Mouse (Mus musculus) MN1 (cell line): ENCODE measurements around the gene Dbnl.
A peak's percentile ranks its signal among the peaks of the same experiment; 100 is the strongest.
"Not testable (repeated sequence)": the region's sequence is repeated elsewhere in the genome, so short reads cannot be mapped to it uniquely, and the experiment has no call there.

Experiments used
- DNase-seq: peaks from one replicate; pipeline ENCODE4 v3.0.0-alpha.2; 2016; ENCODE audit warnings: low spot score

Gene Dbnl

DNA sequence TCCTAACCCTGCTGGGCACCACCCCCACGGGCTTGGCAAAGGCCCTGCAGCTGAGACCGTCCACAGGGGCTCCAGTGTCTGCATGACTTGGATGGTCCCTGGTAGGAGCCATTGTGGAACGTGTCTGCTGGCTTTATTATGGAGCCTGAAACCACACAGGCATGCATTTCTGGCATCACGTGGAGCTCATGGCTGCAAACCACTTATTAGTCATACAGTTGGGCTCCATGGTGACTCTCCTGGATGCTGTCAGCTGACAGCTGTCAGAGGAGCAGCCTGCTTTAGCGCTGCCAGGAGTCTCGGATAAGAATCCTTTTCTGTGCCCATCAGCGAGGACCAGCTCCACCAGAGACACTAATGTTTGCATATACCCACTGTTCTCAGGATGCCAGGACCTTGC, 7.4 kb downstream of the Dbnl start:
- DNase-seq: peak; percentile 95

DNA sequence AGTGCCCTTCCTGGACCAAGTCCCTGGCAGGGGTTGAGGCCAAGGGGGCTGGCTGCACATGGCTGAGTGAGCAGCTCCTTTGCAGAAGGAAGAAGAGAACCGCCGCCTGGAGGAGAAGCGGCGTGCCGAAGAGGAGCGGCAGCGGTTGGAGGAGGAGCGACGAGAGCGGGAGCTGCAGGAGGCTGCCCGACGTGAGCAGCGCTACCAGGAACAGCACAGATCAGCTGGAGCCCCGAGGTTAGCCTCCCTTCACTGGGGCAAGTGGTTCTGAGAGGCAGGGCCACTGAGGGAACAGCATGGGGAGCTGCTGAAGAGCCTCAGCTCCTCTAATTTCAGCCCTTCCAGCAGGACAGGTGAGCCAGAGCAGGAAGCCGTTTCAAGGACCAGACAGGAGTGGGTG, 8.7 kb downstream of the Dbnl start:
- no peak for DNase-seq

DNA sequence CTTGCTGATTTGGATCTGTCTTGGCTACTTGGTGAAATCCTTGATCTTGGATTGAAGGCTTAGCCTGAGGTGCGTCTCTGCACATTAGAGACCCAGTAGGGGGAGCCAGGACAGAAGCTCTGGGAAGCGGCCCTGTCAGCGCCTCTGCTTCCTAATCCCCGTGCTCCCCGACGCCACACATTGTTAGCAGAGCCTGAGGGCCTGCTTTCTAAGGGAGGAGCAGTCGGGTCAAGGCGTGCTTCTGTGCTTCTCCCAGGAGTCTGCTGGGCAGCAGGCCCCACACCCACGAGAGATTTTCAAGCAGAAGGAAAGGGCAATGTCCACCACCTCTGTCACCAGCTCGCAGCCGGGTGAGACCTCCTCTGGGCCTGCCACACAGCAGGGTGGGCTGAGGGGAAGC, 9.1 kb downstream of the Dbnl start:
- DNase-seq: no peak

DNA sequence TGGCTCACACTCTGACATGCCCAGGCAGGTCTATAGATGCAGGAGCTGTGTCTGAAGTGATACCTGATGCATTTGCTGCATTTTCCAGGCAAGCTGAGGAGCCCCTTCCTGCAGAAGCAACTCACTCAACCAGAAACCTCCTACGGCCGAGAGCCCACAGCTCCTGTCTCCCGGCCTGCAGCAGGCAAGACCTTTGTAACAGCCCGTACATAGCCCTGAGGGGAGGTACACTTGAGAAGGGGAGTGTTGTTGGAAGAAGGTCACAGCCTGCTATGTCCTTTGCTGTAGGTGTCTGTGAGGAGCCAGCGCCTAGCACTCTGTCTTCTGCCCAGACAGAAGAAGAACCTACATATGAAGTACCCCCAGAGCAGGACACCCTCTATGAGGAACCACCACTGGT, 9.6 kb downstream of the Dbnl start:
- no peak for DNase-seq

DNA sequence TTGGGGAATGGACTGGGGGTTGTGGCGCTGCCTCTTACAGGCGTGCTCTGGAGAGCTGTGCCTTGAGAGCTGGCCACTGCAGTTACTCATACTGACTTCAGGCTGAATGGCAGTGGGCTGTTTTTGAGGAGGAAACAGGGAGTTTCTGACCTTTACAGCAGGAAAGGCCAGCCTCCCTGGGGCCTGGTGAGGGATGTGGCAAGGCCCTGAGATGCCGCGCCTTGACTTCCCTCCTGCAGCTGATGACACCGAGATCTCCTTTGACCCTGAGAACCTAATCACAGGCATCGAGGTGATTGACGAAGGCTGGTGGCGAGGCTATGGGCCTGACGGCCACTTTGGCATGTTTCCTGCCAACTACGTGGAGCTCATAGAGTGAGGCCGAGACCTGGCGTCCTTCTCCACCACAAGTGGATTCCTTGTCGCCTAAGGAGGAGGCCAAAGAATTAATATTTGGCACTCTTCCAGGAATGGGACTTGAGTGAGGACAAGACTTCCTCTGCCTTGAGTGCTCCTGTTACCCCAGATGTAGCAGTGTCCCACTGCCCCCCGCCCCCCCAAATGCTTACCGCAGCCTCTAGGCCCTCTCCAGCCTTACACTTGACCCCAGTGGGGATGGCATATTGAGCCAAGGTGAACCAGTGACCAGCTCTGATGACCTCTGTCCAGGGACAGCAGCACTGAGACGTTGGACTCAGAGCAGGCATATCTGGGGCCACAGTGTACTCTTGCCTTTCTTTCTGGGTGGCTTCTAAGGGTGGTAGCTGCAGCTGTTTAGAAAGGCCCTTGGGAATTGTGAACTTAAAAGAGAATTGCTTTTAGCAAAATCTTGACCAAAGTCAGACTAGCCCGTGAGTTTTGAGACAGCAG, 11.6 kb downstream of the Dbnl start:
- no peak for DNase-seq

DNA sequence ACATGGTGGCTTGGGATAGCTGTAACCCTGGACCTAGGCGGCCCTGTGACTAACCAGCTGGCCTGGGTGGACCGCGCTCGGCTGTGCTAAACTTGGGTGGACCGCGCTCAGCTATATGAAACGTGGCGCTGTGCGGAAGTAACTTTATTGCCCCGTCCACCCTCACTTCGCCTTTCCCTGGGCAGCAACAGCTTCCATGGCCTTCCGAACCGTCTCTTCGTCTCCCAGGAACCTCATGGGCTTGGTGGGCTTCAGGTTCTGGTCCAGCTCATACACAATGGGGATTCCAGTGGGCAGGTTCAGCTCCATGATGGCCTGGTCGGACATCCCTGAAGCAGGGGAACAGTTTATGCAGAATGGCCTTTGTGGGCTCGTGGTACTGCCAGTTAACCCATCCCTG, 13.2 kb downstream of the Dbnl start:
- no peak for DNase-seq

DNA sequence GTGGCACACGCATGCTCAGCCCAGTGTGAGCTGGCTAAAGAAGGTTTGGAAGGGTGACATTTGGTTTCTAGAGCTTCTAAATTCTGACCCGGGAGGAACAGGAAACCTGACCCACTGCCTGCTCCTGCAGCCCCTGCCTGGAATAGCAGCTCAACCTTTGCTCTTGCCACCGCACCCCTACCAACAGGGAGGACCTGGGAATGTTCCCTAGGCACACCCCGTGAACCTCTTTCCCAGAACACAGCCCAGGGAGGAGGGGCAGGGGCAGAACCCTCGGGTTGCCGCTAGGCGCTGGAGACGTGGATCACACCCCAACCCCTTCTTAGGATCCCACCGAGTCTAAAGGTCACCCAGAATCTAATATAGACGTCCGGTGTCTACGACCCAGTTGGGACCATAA, 13.7 kb downstream of the Dbnl start:
- DNase-seq: no peak

DNA sequence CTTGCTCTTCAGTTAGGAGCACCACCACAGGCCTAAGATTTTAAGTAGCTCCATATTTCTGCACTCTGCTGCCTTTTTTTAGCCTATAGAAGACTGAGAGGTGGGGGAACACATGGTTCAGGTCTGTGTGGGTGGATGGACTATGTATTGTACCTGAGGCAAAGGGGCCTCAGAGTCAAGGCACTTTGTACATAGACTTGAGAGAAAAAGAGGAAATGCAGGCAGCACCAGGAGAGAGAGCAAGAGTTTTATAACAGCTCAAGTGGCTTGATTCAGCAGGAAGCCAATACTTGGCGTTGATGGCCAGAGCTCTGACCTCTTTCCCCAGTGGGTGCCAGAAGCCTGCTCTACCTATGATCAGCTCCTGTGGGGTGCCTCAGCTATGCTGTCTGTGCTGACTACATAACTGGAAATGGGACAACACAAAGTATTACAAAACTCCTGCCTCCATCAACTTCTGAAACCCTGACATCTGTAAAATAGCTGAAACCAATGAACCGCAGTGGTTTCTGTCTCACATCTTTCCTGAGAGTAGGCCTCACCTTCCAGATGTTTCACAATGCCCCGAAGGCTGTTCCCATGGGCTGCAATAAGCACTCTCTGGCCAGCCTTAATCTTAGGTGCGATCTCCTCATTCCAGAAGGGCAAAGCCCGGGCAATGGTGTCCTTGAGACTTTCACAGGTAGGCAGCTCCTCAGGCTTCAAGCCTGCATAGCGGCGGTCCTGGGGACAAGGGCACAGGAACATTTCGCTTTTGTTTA, 14.3 kb downstream of the Dbnl start:
- no peak for DNase-seq

DNA sequence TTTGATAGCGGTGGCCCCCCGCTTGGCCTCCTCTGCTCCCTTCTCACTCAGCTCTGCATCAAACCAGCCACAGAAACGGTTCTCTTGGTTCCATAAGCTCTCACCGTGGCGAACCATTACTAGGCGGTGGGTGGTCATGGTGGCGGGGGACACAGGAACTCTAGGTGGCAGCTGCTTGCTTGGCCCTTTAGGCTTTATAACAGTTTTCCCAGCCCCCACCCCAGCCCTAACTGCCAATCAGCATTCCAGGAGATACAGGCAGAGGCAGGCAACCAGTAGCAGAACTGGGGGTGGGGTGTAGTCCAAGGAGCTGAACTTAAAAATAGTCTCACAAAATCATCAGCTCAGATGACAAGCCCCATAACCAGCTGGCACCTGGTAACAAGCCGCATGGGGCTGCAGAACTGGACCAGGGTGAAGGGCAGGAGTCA, 15.3 kb downstream of the Dbnl start, which contains the start of gene Pgam2:
Pgam2 (minus strand) TSS at position 183 of the 431 bp plus-strand sequence.
- no peak for DNase-seq

DNA sequence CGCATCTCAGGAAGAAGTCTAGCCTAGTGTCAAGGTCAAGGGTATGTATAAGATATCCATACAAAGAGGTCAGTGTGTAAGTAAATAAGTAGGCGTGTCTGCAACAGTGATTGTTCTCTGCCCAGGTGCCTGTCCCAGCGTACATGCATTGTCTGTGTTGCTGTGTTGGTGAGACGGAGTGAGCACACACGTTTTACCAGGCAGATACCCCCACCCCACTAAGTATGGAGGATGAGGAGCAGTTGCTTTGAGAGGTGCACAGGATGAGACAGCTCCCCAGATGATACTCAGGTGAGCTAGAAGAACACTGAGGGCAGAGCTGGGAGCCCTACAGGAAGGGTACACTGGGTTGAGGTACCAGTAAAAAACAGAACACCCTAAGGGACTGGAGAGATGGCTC, 15.9 kb downstream of the Dbnl start:
- no peak for DNase-seq

DNA sequence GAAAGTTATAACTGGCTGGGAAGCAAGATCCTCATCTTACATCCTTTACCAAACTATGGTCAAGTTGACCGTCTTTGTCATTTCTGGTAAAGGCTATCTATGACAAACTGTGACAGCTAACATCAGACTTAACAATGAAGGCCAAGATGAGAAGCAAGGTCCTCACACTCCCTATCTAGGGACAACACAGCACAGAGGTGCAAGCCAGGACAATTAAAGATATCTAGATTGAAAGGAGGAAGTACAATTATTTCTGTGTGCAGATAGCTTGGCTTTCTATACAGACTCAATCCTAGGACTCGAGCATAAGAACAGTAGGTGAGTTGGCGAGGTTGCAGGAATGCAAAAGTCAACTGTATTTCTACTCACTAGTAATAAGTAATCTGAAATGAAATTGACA, 17.4 kb downstream of the Dbnl start:
- no peak for DNase-seq

DNA sequence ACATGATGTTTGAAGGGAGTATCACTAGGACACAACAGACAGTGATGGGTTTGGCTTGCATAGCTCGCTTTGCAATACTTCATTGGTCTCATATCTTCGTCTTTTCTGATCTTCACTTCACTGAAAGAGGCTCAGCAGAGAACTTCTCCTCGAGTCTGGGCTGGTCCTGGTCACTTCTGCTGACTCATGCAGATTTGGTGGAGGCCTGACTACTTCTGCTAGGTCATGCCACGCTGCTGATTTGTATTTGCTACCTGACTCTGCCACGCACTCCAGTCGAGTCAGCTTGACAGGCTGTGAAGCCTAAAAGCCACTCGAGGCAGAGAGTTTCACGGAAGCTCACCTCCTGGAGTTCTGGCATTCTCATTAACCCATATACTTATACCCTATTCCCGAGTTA, 19.7 kb downstream of the Dbnl start:
- DNase-seq: no peak

DNA sequence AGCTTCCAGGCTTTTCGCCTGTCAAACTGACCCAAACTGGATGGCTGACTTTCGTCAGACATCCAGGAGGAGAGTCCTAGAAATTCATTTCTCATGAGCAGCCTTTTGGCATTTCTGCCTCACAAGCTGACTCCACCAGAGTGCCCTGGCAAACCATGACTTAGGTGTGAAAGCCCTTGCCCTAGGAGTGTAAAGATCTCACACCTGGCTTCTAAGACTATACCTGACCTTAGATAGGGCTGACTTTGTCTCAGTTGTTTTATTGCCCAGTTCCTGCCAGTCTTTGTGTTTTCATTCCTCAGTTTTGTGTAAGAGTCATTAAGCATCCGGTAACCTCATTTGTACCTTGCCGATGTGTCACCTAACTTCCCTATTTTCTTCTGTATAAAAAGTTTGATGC, 21.2 kb downstream of the Dbnl start:
- not testable (repeated sequence) for DNase-seq

DNA sequence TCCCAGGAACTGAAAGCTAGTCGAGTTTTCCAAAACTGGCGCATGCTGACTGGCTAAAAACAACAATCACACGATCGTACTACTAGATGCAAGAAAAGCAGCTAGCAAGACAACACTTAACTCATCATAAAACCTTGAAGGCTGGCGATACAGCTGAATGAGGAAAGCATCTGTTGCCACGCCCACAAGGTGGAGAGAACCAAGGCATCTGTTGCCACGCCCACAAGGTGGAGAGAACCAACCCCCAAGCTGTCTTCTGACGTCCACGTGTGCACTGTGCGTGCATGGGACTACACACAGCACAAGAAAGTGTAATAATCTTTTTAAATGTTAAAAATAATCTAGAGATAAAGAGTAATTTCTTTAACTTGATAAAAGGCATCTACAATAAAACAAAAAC, 25.1 kb downstream of the Dbnl start:
- DNase-seq: no peak

DNA sequence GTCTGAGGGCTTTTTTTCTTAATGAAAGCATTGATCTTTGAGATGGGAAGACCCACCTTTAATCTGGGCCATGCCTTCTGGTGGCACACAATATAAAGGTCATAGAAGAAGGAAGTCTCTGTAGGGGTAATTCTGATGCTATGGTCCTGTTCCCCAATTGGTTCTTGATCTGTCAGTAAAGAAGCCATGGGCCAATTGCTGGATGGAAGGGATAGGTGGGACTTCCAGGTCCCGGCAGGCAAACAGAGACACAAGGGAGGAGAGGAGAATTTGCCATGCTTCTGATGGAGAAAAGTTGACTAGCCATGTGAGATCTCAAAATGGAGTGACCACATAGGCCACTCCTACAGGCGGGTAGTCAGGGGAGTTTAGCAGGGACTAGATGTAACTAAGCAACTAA, 30.9 kb downstream of the Dbnl start:
- no peak for DNase-seq

DNA sequence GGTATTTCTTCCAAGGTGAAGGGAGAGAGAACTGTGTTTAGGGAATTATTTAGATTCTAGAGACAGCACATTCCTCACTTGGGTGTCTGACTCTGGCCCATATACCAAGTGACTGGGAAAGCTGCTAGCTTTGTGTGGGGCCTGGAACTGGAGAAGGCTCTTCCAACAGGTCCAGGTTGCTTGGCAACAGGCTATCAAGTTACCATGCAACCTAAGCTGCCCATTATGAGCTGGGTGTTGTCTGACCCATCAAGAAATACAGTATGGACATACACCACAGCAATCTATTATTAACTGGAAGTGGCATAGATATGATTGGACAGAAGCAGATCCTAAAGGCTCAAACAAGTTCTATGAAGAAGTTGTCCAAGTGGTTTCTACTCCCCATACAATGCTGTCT, 37.1 kb downstream of the Dbnl start:
- no peak for DNase-seq

DNA sequence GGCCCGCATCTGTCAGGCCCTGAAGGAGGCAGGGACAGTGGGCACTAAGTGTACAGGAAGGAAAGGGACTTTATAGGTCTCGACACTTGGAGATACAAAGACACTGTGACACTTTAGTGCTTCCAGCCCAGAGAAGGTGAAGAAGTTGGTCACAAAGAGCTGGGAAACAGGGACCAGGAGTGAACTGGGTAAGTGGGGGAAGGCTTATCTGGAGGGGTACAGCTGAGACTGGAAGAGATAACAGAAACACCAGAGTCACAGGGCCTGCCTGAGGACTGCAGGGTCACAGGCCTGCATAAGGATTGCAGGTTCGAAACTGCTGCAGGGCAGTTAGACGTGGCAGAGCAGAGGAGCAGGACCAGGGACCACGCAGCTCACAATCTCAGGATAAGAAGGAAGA, 39.6 kb downstream of the Dbnl start:
- no peak for DNase-seq

DNA sequence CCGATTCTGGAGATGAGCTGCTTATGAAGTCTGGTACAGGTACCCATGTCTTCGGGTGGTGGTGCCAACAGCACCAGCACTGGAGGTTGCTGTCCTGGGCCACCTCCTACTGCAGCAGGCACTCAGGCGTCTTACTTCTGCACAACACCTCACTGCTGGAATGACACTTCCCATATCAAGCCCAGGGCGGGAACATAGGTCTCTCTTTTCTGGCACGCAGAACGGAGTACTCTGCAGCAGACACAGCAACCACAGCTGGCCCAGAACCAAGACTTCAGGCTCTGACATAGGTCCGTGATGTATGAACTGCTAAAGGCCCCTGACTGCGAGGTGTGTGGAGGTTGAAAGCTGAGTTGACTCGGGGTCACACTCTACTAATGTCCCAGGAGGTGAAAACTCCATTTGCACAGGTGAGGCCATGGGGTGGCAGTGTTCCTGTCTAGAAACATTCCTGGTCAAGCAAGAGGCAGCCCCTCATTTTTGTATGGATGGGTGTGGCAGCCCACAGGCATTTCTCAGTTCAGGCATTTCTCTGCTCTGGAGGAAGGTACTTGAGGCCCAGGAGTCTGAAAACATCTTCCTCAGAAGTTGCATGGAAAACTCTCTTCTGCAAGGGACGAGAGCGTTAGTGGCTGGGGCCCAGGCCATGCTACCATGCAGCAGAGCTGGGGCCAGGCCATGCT, 40.4 kb downstream of the Dbnl start:
- no peak for DNase-seq

DNA sequence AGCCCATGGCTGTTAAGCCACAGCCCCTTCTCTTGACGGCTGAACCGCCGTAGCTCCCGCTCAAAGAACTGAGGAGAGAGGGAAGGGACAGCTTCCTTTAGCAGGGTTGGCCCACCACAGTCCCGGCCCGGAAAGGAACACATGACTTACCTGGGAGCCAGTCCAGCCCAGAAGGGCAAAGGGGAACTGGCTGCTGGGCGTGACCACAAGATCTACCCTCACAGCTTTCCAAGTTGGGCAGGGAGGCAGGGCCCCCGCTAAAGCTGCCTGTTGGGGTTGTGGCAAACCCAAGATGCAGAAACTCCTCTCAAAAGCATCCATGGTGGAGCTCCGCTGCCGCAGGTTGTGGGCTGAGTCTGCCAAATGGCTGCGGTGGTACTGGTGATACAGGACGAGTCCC, 41.0 kb downstream of the Dbnl start:
- no peak for DNase-seq

DNA sequence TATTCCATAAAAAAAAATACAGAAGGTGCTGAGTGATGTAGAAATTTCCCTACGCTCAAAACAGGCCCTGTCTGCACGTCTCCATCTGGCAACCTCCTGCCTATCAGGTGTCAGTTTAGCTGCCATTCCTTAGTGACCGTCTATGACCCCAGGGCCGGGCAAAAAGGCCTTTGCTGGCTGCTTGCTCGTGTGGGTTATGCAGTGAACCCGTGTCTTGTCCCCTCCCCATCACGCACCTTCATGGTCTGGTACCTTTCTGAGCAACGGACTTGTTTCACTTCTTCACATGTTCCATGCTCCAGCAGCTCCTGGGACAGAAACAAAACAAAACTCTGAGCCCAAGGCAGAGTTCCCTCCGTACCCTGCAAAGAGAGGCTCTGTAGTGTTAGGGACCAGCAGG, 46.2 kb downstream of the Dbnl start:
- DNase-seq: no peak

DNA sequence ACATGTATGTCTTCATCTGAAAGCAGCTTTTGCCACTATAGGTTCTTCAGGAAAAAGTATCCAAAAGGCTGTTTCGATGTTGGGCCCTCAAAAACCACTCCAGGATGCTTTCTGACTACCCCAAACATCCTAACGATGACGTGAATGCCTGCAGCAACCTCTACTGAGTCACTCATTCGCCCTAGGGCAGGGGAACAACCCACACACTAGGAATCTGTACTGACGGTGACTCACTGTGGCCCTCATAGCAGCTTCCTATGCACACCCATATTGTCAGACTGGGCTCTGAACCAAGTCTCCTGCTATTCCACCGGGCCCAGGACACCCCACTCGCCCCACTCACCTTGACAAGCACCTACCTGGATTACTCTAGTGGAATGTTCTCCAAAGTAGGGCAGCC, 46.8 kb downstream of the Dbnl start:
- DNase-seq: no peak

DNA sequence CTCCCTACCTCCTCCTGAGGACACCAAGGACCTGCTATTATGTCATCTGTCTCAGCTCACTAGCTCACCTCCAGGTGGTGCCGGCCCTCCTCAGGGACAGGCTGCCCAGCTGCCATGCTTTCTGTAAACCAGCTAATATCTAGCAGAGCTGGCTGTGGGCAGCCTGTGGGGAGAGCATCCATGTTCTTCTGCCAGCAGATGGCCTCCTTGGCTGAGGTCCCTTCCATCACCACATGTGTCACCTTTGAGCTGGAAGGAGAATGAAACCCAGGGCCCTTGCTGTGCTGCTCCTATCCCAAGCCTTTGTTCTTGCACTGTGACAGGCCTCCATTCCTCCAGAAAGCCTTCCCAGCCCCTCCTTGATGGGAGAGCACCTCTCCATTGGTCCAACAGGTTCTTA, 47.8 kb downstream of the Dbnl start:
- DNase-seq: peak; percentile 90
